Mouse (Mus musculus) megakaryocyte, adult 5-6 weeks (primary cell): ENCODE data around the gene Ager. TPM values are rescaled to one million over a fixed set of nuclear protein-coding genes. Genes with fewer than 3 reads are reported as not detected.

ENCODE experiments used
- ATAC-seq: 2 replicates; pipeline ENCODE4 v1.8.0; 2016; ENCODE audit warnings: mild to moderate bottlenecking, inconsistent platforms; ENCODE audit not compliant: poor library complexity, severe bottlenecking
- total RNA-seq, 2 experiments: library from RNA; stranded (forward) in 1 of 2; stranded (reverse) in 1 of 2; fragments of 153-499, 151-499 nt in 1 of 2; fragments of 221-1000, 200-1000 nt in 1 of 2; gene quantifications; 2 replicates each; pipeline versions ENCODE4 v1.2.3 to v1.2.4; 2015 to 2017

Ager gene
- total RNA-seq, 2 experiments from 2014 or later: 1.6 to 1.8 TPM

DNA sequence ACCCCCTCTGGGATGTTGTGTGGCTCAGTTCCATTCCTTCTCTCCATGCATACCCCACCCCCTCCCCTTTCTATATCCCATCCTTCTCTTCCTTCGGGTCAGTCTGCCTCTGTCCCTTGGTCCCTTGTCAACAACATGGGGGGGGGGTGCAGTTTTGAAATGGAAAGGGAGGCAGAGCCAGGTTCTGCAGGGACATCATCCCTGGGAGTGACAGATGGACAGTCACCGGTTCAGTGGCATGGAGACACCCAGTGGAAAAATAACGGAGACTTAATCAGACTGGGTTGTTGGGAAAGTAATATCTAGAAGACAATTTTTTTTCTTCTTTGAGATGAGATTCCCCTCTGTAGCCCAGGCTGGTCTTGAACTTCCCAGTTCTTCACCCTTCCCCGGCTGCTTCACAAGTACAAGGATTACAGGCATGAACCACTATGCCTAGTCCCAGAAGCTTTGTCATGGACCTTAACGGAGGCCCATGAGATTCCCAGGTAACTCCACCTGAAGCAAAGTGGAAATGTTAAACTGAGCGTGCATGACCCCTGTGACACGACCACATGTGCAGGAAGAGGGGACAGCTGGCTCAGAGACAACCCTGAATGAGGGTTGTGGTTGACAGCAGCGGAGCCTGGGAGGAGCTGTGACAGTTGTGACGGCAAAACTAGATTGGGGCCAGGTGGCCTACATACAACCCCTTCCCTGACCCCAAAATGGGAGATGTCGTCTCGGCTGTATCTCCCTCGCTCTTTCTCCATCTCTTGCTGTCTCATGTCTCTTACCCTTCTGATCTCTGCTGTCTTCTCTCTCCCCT, 32.3 kb downstream of the Ager start:
- ATAC-seq: no peak

- no peak for ATAC-seq
Observed at GRCm38 (mm10) chr17:34630761-34631301, 33.2 kb downstream of the Ager start.

DNA sequence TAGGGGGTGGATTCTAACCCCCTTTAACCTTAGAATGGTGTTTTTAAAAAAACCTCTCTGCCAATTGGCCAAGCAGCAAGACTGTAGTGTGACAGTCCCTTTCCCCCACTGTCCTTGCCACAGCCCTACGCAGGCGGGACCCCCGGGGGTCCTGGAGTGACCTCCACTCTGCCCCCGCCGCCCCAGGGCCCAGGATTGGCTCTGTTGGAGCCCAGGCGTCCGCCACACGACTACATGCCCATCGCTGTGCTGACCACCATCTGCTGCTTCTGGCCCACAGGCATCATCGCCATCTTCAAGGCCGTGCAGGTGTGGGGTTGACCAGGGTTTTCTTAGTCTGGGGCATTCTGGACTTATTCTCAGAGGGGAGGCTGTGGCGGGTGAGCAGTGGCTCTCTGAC, 34.0 kb downstream of the Ager start:
- no peak for ATAC-seq

DNA sequence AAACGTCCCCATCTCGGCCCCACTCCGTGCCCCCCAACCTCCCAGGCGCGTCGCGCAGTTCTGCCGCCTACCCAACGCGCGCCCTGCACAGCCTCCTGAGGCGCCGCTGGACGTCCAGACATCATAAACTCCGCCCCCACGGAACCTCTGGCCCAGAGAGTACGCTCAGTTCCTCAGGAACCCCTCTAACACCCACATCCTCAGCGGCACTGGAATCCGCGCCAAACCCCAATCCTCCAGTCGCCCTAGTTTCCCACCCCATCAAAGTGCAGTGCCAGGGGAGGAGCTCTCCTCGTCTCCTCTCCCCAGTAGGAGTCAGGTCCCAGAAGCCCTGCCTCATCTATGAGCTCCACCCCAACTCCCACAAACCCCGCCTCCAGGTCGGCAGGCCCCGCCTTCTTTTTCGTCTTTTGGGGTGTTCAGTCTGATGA, 34.6 kb downstream of the Ager start:
- ATAC-seq: peak; percentile 81

- ATAC-seq: no peak
Observed at GRCm38 (mm10) chr17:34635671-34636070, 38.0 kb downstream of the Ager start.

DNA sequence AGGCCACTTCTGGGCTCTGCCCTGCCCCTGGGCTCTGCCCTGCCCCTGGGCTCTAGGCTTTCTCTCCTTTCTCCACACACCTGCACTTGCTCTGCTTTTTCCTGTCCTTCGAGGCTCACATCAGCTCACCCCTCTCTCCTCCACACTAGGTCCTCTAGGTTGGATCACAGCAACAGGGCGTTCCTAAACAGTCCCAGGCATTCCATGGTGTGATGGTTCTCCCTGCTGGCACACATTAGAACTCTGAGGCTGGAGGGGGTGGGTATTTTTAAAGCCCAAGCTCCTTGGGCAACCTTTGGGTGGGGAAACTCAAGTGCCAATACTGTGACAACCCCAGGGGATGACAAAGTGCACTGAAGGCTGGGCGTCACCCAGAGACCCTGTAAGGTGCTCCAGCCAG, 39.8 kb downstream of the Ager start:
- ATAC-seq: no peak

DNA sequence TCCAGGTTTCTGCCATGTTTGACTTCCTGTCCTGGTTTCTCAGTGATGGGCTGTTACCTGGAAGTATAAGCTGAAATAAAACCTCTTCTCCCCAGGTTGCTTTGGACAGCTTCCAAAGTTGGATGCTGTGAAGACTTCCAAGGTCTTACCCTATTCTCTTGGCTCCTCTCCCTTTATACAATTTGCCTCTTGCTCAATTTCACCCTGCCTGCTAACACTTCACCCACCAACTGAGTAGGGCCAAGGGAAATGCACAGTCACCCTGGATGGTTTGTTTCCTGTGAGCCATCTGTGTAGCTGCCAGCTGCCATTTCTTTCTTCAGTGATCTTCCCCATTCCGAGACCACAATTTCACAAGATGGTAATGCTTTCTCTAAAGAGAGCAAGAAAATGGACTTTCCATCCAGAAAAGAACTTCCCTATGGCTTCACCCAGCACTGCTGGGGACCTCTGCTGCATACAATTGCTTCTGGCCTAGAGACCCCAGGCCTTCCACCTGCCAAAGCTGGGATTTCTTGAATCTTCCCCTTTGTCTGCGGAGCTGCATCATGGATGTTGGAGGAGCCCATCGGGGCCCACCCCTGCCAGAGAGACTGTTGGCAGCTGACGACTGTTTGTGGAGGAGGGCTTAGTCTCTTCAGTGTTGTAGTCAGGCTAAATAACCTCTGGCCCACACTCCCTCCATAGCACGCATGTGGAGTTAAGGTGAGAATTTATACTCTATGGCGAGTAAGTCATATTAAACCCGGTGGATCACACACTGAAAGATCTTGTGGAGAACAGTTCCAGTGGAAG, 42.0 kb downstream of the Ager start:
- ATAC-seq: peak; percentile 93

- ATAC-seq: no peak
Observed at GRCm38 (mm10) chr17:34640778-34641601, 43.3 kb downstream of the Ager start.

GRCm38 (mm10) chr17:34641945-34642344, 44.3 kb downstream of the Ager start:
- ATAC-seq: no peak

DNA sequence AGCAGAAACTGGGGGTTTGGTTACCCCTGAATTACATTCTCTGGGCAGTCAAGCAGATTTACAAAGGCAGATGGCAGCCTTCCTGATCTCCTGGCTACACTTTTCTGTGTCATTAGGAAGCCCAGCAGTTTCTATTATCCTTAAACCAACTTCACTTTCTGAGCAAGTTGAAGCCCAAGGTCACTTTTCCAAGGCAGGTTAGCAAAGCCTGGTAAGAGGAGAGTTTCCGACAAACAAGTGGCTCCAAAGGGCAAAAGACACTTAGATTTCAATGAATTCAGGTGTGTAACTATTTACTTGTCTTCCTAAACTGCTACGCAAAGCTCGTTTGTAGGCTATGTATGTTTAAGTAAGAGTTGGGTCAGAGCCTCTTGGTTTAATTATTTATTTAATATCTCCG, 45.7 kb downstream of the Ager start:
- no peak for ATAC-seq

DNA sequence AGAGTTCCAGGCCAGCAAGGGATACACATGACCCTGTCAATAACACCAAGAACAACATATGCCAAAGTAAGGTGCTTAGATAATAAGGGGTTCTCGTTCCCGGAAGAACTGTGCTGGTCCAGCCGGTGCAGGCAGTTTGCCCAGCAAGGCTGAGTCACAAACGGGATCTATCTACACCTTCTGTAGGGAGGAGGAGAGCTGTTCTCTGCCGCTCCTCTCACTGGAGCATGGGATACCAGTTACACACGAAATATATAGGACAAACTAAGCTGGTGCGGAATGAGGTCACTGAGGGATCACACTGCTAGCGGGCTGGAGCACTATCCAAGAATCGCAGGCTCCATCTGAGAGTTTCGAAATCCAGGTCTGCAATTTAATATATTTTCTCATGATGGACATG, 46.3 kb downstream of the Ager start:
- no peak for ATAC-seq

DNA sequence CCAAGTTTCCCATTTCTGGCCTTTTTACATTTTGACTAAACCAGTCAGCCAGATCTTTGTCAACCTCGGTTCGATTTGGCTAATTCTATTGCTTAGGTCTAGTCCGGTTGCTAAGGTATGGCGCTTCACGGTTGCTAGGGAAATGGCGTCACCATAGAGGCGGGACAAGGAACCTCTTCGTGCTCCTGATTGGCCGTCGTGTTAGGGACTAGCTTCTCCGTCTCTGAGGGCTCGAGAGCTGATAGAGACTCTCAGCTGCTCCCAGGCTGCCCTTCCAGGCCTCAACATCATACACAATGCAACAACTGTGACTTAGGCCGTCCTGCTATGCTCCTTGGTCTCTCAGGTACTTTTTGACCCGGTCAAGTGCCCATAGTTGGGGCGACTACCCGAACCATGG, 46.9 kb downstream of the Ager start, which contains the start of gene Fkbpl:
Fkbpl (plus strand) TSS at position 157 of the 400 bp plus-strand sequence.
- ATAC-seq: peak; percentile 80

DNA sequence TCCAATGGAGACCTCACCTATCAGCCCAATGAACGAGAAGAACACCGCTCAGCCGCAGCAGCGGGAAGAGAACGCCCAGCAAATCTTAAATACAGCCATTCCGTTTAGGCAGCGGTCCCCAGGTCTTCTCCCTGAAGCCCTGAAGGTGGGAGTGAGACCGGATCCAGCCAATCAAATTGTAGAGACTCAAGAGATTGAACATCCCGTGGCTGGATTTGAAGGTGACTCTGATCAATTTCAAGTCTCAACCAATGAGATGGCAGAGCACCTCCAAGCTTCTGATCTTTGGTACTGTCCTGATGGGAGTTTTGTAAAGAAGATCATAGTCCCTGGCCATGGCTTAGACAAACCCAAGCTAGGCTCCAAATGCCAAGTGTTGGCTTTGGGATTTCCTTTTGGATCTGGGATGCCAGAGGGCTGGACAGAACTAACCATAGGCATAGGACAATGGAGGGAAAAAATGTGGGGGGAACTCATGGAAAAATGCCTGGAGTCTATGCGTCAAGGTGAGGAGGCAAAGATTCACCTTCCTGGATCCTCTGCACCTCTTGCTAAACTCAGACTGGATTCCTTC, 47.7 kb downstream of the Ager start:
- ATAC-seq: no peak

- ATAC-seq: no peak
Observed at GRCm38 (mm10) chr17:34645831-34646511, 48.3 kb downstream of the Ager start.

DNA sequence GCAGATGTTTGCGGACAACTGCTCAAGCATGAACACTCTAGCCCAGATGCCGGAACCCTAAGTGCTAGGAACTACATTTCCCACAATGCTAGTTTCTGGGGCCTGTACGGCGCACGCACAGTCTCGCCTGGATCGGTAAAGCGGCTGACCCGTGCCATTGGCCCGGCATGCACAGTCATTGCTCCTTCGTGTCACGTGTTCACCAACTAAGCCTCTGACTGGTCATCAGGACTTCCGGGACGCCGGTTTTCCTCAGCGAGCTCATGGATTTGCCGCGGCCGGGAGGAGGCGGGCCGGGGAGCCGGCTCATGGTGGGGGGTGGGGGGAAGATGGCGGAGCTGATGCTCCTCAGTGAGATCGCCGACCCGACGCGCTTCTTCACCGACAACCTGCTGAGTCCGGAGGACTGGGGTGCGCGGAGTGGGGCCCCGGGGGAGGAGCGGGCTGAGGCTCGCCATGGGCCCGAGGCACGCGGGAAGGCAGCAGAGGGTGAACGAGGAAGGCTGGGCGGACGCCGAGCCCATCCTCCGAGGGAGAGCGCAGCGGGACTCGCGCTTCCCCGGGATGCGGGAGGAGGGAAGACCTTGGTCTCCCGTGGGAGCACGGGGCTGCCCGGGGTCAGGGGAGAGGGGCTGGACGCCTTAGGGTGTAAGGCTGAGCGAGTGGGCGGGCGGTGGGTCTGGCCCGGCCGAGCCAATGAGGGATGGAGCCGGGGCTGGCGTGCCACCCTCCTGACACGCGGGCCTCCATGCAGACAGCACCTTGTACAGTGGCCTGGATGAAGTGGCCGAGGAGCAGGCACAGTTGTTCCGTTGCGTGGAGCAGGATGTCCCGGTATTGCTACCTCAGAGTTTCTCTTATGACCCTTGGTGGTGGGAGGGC, 49.5 kb downstream of the Ager start, which contains the start of gene Atf6b:
Atf6b (plus strand) TSS at position 241 of the 882 bp plus-strand sequence.
- peak; percentile 92 for ATAC-seq

DNA sequence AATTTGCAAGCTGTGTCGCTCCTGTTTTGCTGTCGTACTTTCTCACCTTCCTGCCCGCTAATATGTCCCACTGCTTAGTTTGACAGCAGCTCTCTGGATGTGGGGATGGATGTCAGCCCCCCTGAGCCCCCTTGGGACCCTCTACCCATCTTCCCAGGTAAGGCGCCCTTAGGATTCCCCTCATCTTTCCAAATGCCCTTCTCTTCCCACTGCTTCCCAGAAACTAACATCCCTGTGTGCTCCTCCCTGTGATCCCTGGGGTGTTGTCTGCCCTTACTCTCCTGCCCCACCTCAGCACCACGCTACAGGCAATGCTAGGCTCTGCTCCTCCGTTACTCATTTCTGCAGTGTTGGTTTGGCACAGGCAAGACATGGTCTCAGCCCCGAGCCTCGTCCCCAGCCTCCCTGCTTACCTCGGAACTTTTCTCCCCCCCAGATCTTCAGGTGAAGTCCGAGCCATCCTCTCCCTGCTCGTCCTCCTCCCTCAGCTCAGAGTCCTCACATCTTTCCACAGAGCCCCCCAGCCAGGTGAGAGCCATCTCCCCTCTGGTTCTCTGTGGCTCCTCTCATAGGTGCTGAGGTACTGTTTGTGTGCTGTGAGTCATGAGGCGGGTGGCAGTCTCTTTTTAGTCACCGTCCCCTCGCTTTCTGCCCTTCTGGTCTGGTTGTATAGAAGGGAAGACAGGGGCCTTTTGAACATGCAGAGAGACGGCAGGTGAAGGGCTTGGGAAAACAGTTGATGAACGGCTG, 50.7 kb downstream of the Ager start:
- ATAC-seq: no peak

GRCm38 (mm10) chr17:34649106-34649864, 51.6 kb downstream of the Ager start:
- no peak for ATAC-seq
